Mouse (Mus musculus) hindbrain, embryonic 16.5 days (tissue): ENCODE results near the gene Pard3. TPM values are rescaled to one million over a fixed set of nuclear protein-coding genes. Genes with fewer than 3 reads are reported as not detected.

ENCODE experiments used
- ATAC-seq: fragments of 200-750 bp; cut with Nextera tagmentation; 2 replicates; pipeline ENCODE4 v1.8.0; 2017; ENCODE audit warnings: moderate TSS enrichment, moderate library complexity
- H3K27ac ChIP-seq: fragments of 300-500 bp; sonication (generic); 2 replicates; pipeline ENCODE4 v1.5.1; 2014; ENCODE audit warnings: low read depth, mild to moderate bottlenecking, control low read depth, low read length, moderate library complexity
- H3K27me3 ChIP-seq: fragments of 300-500 bp; sonication (generic); replicated peaks from 2 replicates; pipeline ENCODE4 v1.6.1; 2014; ENCODE audit warnings: low read length; ENCODE audit not compliant: control insufficient read depth, insufficient read depth
- H3K36me3 ChIP-seq: fragments of 300-500 bp; sonication (generic); 2 replicates; pipeline ENCODE4 v1.6.1; 2014; ENCODE audit warnings: mild to moderate bottlenecking, low read length, moderate library complexity, mixed read lengths; ENCODE audit not compliant: control insufficient read depth, insufficient read depth
- H3K4me1 ChIP-seq: fragments of 300-500 bp; sonication (generic); 2 replicates; pipeline ENCODE4 v1.6.1; 2014; ENCODE audit warnings: low read depth, low read length; ENCODE audit not compliant: control insufficient read depth, insufficient read depth
- H3K4me2 ChIP-seq: fragments of 300-500 bp; sonication (generic); 2 replicates; pipeline ENCODE4 v1.6.1; 2014; ENCODE audit warnings: mild to moderate bottlenecking, low read length, control low read depth, moderate library complexity
- H3K4me3 ChIP-seq: fragments of 300-500 bp; sonication (generic); 2 replicates; pipeline ENCODE4 v1.5.1; 2014; ENCODE audit warnings: mild to moderate bottlenecking, low read length, control low read depth, moderate library complexity
- H3K9ac ChIP-seq: fragments of 300-500 bp; sonication (generic); 2 replicates; pipeline ENCODE4 v1.6.1; 2014; ENCODE audit warnings: low read depth, mild to moderate bottlenecking, control low read depth, low read length, moderate library complexity
- H3K9me3 ChIP-seq: fragments of 300-500 bp; sonication (generic); 2 replicates; pipeline ENCODE4 v1.6.1; 2014; ENCODE audit warnings: mild to moderate bottlenecking, low read length, moderate library complexity; ENCODE audit not compliant: control insufficient read depth
- WGBS: fragments of 180-500 bp; shearing (Covaris S2); extraction: QIAGEN DNeasy Blood & Tissue Kit; methylation state at CpG from one replicate; pipeline ENCODE4 v1.1.7; 2014; 5-methylcytosine and 5-hydroxymethylcytosine counted together
- polyA plus RNA-seq: library from polyadenylated mRNA; unstranded; fragments of >200 nt; fragmentation: Nextera tagmentation; extraction: Ambion mirVana; gene quantifications from 2 replicates; pipeline ENCODE4 v1.2.1, GENCODE M21; 2015

Pard3 gene
- polyA plus RNA-seq, 1 experiment from 2014 or later = 12.1 TPM

DNA sequence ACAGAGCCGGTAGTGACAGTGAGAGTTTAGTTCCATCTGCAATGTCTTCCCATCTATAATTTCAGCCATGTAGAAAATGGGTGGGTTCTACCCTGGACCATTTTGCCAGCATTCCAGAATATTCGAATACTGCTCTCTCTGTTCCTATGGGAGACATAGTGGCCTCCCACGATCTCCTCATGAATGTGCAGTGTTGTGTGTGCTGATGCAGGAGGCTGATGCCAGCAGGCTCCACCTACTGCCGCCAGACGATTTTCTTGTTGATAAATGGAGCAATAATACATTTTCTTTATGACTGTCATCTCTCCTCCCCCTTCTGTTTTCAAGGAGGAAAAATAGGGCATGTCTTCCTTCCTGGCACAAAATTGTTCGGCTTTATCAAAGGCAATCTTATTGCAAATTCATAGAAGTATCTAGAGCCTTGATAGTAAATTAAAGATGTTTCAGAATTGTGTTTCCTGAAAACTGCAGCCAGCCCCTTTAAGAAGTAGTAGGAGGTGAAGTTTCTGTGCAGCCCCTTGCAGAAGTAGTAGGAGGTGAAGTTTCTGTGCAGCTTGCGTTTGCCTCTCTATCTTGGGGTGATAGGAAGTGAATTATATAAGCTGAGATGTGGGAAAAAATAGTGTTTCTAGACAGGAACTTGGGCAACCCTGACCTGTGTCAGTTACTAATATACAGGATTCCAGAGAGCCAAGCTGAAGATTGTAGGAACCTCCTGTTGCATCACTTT lies 545.0 kb downstream of the Pard3 start:
- H3K4me1 ChIP-seq = no peaks in the 10 kb centered on the region; the same call in 1 of the 2 replicates
- H3K4me2 ChIP-seq = no peak overlapping the region
- no peaks in the 10 kb centered on the region for H3K27me3 ChIP-seq
- no peak overlapping the region for H3K27ac ChIP-seq
- no peak overlapping the region for H3K4me3 ChIP-seq
- no peak for ATAC-seq
- no peak overlapping the region for H3K9ac ChIP-seq
- H3K9me3 ChIP-seq = no peaks in the 10 kb centered on the region
- 0 out of 2 replicates have a peak, but pooled peaks cover 2% of the 10 kb centered on the region for H3K36me3 ChIP-seq
- 69% methylated on average over 7 of the region's 7 CpGs for WGBS

GRCm38 (mm10) chr8:127609316-127609715 lies 545.6 kb downstream of the Pard3 start:
- H3K9ac ChIP-seq = no peak overlapping the region
- H3K36me3 ChIP-seq = 0 out of 2 replicates have a peak, but pooled peaks cover 2% of the 10 kb centered on the region
- H3K4me3 ChIP-seq = no peak overlapping the region
- no peak overlapping the region for H3K4me2 ChIP-seq
- WGBS = 81% methylated on average over 10 of the region's 10 CpGs
- H3K27me3 ChIP-seq = no peaks in the 10 kb centered on the region
- no peaks in the 10 kb centered on the region for H3K9me3 ChIP-seq
- no peaks in the 10 kb centered on the region; the same call in 1 of the 2 replicates for H3K4me1 ChIP-seq
- H3K27ac ChIP-seq = no peak overlapping the region; the same call in 1 of the 2 replicates
- no peak for ATAC-seq

DNA sequence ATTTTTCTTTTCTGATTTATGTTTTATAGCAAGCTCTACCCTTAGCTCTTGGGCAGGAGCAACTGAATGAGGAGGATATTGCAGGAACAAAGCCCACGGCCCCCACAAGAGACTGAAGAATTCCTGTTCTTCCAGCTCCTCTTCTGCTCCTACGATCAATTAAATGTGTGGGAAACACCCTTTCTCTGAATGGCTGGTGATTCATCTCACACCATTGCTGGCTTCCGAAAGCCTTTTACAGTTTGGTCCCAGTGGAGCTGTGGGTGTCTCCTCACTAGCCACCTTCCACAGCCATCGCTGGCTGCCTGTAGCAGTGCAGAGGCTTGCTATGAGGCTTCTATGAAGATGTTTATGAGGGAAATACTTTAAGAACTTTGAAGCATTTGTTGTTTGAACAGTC lies 550.5 kb downstream of the Pard3 start:
- Histone ChIP-seq H3K4me2 (no peak overlapping the region), H3K4me1 (no peaks in the 10 kb centered on the region; the same call in 1 of the 2 replicates), H3K27ac (no peak overlapping the region), H3K4me3 (no peak overlapping the region), H3K36me3 (0 out of 2 replicates have a peak, but pooled peaks cover 2% of the 10 kb centered on the region), H3K27me3 (no peaks in the 10 kb centered on the region), H3K9ac (no peak overlapping the region), H3K9me3 (no peaks in the 10 kb centered on the region)
- ATAC-seq = no peak
- 70% methylated on average over 4 of the region's 4 CpGs for whole genome bisulfite sequencing

GRCm38 (mm10) chr8:127616681-127617080 lies 553.0 kb downstream of the Pard3 start:
- no peak for ATAC-seq
- no peak overlapping the region for H3K4me3 ChIP-seq
- no peak overlapping the region for H3K4me2 ChIP-seq
- H3K36me3 ChIP-seq = no peaks in the 10 kb centered on the region
- no peaks in the 10 kb centered on the region for H3K9me3 ChIP-seq
- H3K4me1 ChIP-seq = no peaks in the 10 kb centered on the region
- no peaks in the 10 kb centered on the region for H3K27me3 ChIP-seq
- WGBS = 69% methylated on average over 2 of the region's 2 CpGs
- no peak overlapping the region for H3K27ac ChIP-seq
- no peak overlapping the region for H3K9ac ChIP-seq

DNA sequence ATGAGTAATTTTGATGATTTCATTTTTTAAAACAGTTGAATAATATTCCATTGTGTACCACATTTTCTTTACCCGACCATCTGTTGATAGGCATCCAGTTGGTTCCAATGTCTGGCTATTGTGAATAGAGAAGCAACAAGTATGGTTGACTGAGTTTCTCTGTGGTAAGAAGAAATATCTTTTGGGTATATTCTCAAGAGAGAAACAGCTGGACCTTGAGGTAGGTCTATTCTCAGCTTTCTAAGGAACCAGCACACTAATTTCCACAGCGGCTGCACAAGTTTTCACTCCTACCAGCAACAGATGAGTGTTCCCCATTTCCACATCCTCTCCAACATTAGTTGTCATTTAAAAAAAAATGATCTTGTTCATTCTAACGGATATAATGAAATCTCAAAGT lies 558.4 kb downstream of the Pard3 start:
- Histone ChIP-seq H3K36me3 (no peaks in the 10 kb centered on the region), H3K4me1 (no peaks in the 10 kb centered on the region), H3K9ac (no peak overlapping the region), H3K27ac (no peak overlapping the region), H3K4me3 (no peak overlapping the region), H3K27me3 (no peaks in the 10 kb centered on the region), H3K4me2 (no peak overlapping the region), H3K9me3 (no peaks in the 10 kb centered on the region)
- 88% methylated on average over 3 of the region's 3 CpGs for WGBS
- no peak for ATAC-seq

DNA sequence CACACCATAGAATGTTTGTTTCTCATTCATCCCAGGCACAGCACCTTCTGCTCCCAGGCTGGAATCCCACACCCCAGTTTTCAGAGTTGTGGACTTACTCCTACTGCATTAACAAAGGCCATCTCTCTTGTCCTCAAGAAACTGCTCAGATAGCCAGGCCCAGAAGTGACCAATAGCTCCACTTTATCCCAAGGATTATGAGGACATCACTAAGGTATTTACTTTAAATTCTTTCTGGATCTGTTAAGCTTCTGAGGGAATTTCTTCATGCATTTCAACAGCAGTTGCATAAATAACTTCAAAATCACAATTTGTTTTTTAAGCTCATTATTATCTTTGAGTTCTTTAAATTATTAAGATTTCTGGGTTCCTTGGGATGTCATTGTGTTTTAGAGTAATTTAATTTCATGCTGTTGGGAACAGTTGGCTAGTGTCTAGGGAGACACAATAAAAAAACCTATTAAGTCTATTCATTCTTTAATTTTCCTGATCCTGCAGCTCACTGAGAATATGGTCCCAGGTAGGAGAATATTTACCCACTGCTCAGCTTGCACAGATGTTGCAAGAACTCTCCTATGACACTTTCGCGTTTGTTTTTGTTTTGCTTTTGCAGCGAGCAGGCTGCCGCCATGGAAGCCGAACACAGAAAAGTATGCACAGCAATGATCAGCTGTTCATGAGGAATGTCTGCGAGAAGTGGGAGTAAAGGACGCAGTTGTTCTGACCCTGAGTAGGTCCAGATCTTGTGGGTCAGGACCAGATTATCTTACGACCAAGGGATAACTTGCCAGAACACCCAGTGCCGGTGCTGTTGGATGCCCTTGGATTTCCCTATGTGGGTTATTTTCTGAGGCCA lies 574.8 kb downstream of the Pard3 start:
- 80% methylated on average over 9 of the region's 9 CpGs for WGBS
- no peaks in the 10 kb centered on the region for H3K4me1 ChIP-seq
- no peaks in the 10 kb centered on the region for H3K9me3 ChIP-seq
- H3K4me3 ChIP-seq = no peak overlapping the region
- no peaks in the 10 kb centered on the region for H3K36me3 ChIP-seq
- H3K9ac ChIP-seq = no peak overlapping the region
- H3K27me3 ChIP-seq = no peaks in the 10 kb centered on the region
- no peak for ATAC-seq
- H3K27ac ChIP-seq = no peak overlapping the region
- no peak overlapping the region for H3K4me2 ChIP-seq

DNA sequence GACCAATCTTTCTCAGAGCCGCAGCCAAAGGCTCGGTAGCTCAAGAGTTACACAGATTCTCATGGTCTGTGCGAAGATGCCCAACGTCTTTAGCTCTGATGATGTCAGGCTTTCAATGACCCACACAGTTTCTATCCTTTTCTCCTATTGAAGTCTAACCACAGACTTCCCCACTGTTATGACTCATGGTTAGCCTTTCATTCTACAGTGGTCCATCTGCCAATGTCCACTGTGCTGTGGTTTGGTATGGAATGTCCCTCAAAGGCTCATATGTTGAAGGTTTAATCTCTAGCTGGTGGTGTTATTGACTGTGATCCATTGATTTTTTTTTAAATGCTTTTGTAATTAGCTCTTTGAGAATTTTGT lies 575.4 kb downstream of the Pard3 start:
- no peak for ATAC-seq

GRCm38 (mm10) chr8:127655559-127655958 lies 591.9 kb downstream of the Pard3 start:
- Histone ChIP-seq H3K9me3 (no peaks in the 10 kb centered on the region), H3K4me2 (no peak overlapping the region), H3K27me3 (no peaks in the 10 kb centered on the region), H3K27ac (no peak overlapping the region), H3K36me3 (no peaks in the 10 kb centered on the region), H3K4me1 (no peaks in the 10 kb centered on the region), H3K9ac (no peak overlapping the region), H3K4me3 (no peak overlapping the region)
- 99% methylated on average over 3 of the region's 3 CpGs for WGBS
- no peak for ATAC-seq

More for the DNA sequence above, 575.4 kb downstream of the Pard3 start:
- Histone ChIP-seq H3K9ac (no peak overlapping the region), H3K27me3 (no peaks in the 10 kb centered on the region), H3K4me3 (no peak overlapping the region), H3K4me1 (no peaks in the 10 kb centered on the region), H3K9me3 (no peaks in the 10 kb centered on the region), H3K4me2 (no peak overlapping the region), H3K27ac (no peak overlapping the region), H3K36me3 (no peaks in the 10 kb centered on the region)
- WGBS = 96% methylated on average over 4 of the region's 4 CpGs
